Mouse (Mus musculus) CH12.LX (cell line): ENCODE measurements around the gene Hnrnpr. TPM values are rescaled to one million over a fixed set of nuclear protein-coding genes. Genes with fewer than 3 reads are reported as not detected.

ENCODE experiments used
- DNase-seq: peaks from one replicate; pipeline ENCODE4 v3.0.0-alpha.2; 2013; ENCODE audit errors: extremely low read depth
- H3K27ac ChIP-seq: 2 replicates; pipeline ENCODE4 v1.5.1; 2012; ENCODE audit warnings: low read depth, mild to moderate bottlenecking, control low read depth, moderate library complexity; ENCODE audit not compliant: insufficient read depth
- H3K27me3 ChIP-seq: replicated peaks from 2 replicates; pipeline ENCODE3; 2012; ENCODE audit warnings: inconsistent platforms
- H3K36me3 ChIP-seq, 2 experiments: replicated peaks in 1 of 2; 2 replicates each; pipeline versions ENCODE3 to v1.6.1; 2012; ENCODE audit warnings: inconsistent platforms in 1 of 2, low read length in 1 of 2, mild to moderate bottlenecking in 1 of 2, mixed read lengths in 1 of 2, moderate library complexity in 1 of 2; ENCODE audit not compliant: control insufficient read depth in 1 of 2, insufficient read depth in 1 of 2
- H3K4me1 ChIP-seq, 2 experiments: 2 replicates each; pipeline ENCODE4 v1.6.1; 2012; ENCODE audit warnings: inconsistent platforms in 1 of 2, moderate library complexity in 1 of 2; ENCODE audit not compliant: insufficient read depth in 2 of 2, control insufficient read depth in 1 of 2
- H3K4me2 ChIP-seq: 2 replicates; pipeline ENCODE4 v1.6.1; 2012; ENCODE audit warnings: low read depth, mild to moderate bottlenecking, control low read depth; ENCODE audit not compliant: poor library complexity, insufficient read depth, severe bottlenecking
- H3K4me3 ChIP-seq, 3 experiments: fragments of 150-350 bp in 1 of 3; sonication (generic) in 1 of 3; replicated peaks in 1 of 3; 2 replicates each; pipeline versions ENCODE3 to v1.5.1; 2011 to 2012; ENCODE audit warnings: low read depth in 2 of 3, low read length in 2 of 3, mild to moderate bottlenecking in 2 of 3, moderate library complexity in 2 of 3, control low read depth in 1 of 3, improper control_type of control experiment in 1 of 3, inconsistent platforms in 1 of 3, mixed read lengths in 1 of 3; ENCODE audit not compliant: poor library complexity in 1 of 3
- H3K79me2 ChIP-seq: replicated peaks from 2 replicates; pipeline ENCODE4 v1.6.1; 2012; ENCODE audit warnings: mild to moderate bottlenecking, moderate library complexity; ENCODE audit not compliant: control insufficient read depth, poor library complexity, insufficient read depth, severe bottlenecking; ENCODE audit errors: extremely low read depth
- H3K9ac ChIP-seq: 2 replicates; pipeline ENCODE4 v1.6.1; 2012; ENCODE audit warnings: low read depth, mild to moderate bottlenecking, control low read depth, moderate library complexity; ENCODE audit not compliant: insufficient read depth
- H3K9me3 ChIP-seq: replicated peaks from 2 replicates; pipeline ENCODE3; 2012; ENCODE audit warnings: low read length, inconsistent platforms, mixed read lengths
- IRF4 ChIP-seq: IDR thresholded peaks from 2 replicates; pipeline ENCODE4 v1.6.1; 2014; ENCODE audit warnings: low read depth, mild to moderate bottlenecking, inconsistent platforms, low read length, improper control_type of control experiment
- JUN ChIP-seq: IDR thresholded peaks from 2 replicates; pipeline ENCODE4 v1.6.1; 2011; ENCODE audit warnings: low read depth, mild to moderate bottlenecking, low read length, improper control_type of control experiment, moderate library complexity; ENCODE audit not compliant: insufficient read depth
- JUND ChIP-seq: conservative IDR thresholded peaks from 2 replicates; pipeline ENCODE4 v1.6.1; 2011; ENCODE audit warnings: low read depth, low read length, improper control_type of control experiment
- MAX ChIP-seq: IDR thresholded peaks from 2 replicates; pipeline ENCODE4 v1.6.1; 2011; ENCODE audit warnings: low read length, improper control_type of control experiment
- MEF2A ChIP-seq: IDR thresholded peaks from 2 replicates; pipeline ENCODE4 v1.6.1; 2014; ENCODE audit warnings: low read depth, mild to moderate bottlenecking, inconsistent platforms, low read length, improper control_type of control experiment, borderline replicate concordance
- MYC ChIP-seq: IDR thresholded peaks from 2 replicates; pipeline ENCODE4 v1.6.1; 2011; ENCODE audit warnings: low read depth, mild to moderate bottlenecking, improper control_type of control experiment, low read length
- NRF1 ChIP-seq: IDR thresholded peaks from 2 replicates; pipeline ENCODE4 v1.6.1; 2014; ENCODE audit warnings: low read depth, mild to moderate bottlenecking, inconsistent platforms, low read length, improper control_type of control experiment, moderate library complexity
- PAX5 ChIP-seq: IDR thresholded peaks from 2 replicates; pipeline ENCODE4 v1.6.1; 2012; ENCODE audit warnings: low read length, inconsistent platforms, mixed read lengths
- POLR2AphosphoS2 ChIP-seq: IDR thresholded peaks from 2 replicates; pipeline ENCODE4 v1.6.1; 2011; ENCODE audit warnings: low read depth, low read length, improper control_type of control experiment
- RCOR1 ChIP-seq: conservative IDR thresholded peaks from 2 replicates; pipeline ENCODE4 v1.6.1; 2012; ENCODE audit warnings: low read depth, mild to moderate bottlenecking, inconsistent platforms, low read length, improper control_type of control experiment
- SMC3 ChIP-seq: IDR thresholded peaks from 2 replicates; pipeline ENCODE4 v1.6.1; 2011; ENCODE audit warnings: low read depth, low read length, improper control_type of control experiment
- TBP ChIP-seq: conservative IDR thresholded peaks from 2 replicates; pipeline ENCODE4 v1.6.1; 2011; ENCODE audit warnings: low read depth, low read length, improper control_type of control experiment
- TCF12 ChIP-seq: IDR thresholded peaks from 2 replicates; pipeline ENCODE4 v1.6.1; 2014; ENCODE audit warnings: low read depth, mild to moderate bottlenecking, inconsistent platforms, low read length, improper control_type of control experiment
- UBTF ChIP-seq: IDR thresholded peaks from 2 replicates; pipeline ENCODE4 v1.6.1; 2012; ENCODE audit warnings: low read depth, mild to moderate bottlenecking, inconsistent platforms, low read length, improper control_type of control experiment, moderate library complexity
- USF1 ChIP-seq: IDR thresholded peaks from 2 replicates; pipeline ENCODE4 v1.6.1; 2014; ENCODE audit warnings: low read depth, mild to moderate bottlenecking, inconsistent platforms, low read length, improper control_type of control experiment
- USF2 ChIP-seq: conservative IDR thresholded peaks from 2 replicates; pipeline ENCODE4 v1.6.1; 2011; ENCODE audit warnings: low read depth, low read length, improper control_type of control experiment
- ZC3H11A ChIP-seq: IDR thresholded peaks from 2 replicates; pipeline ENCODE4 v1.6.1; 2012; ENCODE audit warnings: low read depth, mild to moderate bottlenecking, inconsistent platforms, low read length, improper control_type of control experiment
- ZMIZ1 ChIP-seq: IDR thresholded peaks from 2 replicates; pipeline ENCODE4 v1.6.1; 2012; ENCODE audit warnings: low read depth, mild to moderate bottlenecking, inconsistent platforms, low read length, improper control_type of control experiment
- dilution Hi-C: fragments of 300-500 bp; cut with MboI; formaldehyde crosslinking; loops from 2 replicates; pipeline ENCODE4 v1.14.3; 2020; ENCODE audit warnings: low sequenced_read_pairs; ENCODE audit not compliant: extremely low pct_unique_long_range_greater_than_20kb, extremely low pct_ligation_motif_present
- in situ Hi-C: fragments of 300-500 bp; cut with MboI; formaldehyde crosslinking; loops from 3 replicates; pipeline ENCODE4 v1.14.3; 2019; ENCODE audit warnings: low sequenced_read_pairs, low pct_ligation_motif_present, low pct_unique_long_range_greater_than_20kb, mixed read lengths
- polyA plus RNA-seq: library from polyadenylated mRNA; unstranded; fragments of >175 nt; gene quantifications from 2 replicates; pipeline ENCODE4 v1.2.1, GENCODE M21; 2012; ENCODE audit warnings: low read depth; ENCODE audit not compliant: insufficient read length
- total RNA-seq, 2 experiments: library from RNA; depleted of rRNA; stranded (reverse); fragments of 300-350 nt in 1 of 2; fragments of >200 nt in 1 of 2; gene quantifications; 2 replicates each; pipeline ENCODE4 v1.2.3; 2012 to 2014

The Hnrnpr gene
- total and polyA plus RNA-seq, 3 experiments: 65.6 to 130 (median 117) TPM

DNA sequence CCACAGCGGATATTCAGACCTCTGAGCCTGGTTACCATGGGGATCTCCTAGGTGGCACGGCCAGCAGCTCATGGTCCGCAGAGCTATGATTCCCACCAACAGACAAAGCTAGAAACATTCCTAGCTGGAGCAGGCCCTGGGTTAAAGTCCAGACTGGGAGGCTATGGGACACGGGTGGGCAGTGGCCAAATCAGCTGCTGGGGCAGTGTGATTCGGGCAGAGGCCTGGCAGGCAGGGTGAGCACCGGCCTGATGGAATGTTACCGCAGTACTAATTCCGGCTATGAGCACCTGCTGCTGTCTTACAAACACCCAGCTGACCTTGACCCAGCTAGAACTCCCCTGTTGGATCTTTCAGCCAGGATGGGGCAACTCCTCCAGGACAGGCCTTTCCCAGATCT, 40.1 kb upstream of the Hnrnpr start:
- Histone ChIP-seq H3K4me3 (no peak overlapping the region), H3K9ac (no peak overlapping the region), H3K4me1 (peaks cover 0 to 5% of the 10 kb centered on the region in 2 experiments; a peak in 2 of 4 replicates), H3K9me3 (peaks cover 13% of the 10 kb centered on the region), H3K4me2 (no peak overlapping the region), H3K36me3 (no peaks in the 10 kb centered on the region), H3K79me2 (no peaks in the 10 kb centered on the region), H3K27ac (no peak overlapping the region), H3K27me3 (peaks cover 53% of the 10 kb centered on the region)
- in situ Hi-C loops (loop anchor here (5.0 kb wide), 1 partner anchor 42 kb away; the partner anchor contains the start of gene Hnrnpr), dilution Hi-C loops (no loop called here)
- no peak for DNase-seq
- no peak for TF ChIP-seq NRF1
- no peak for TF ChIP-seq ZMIZ1
- TF ChIP-seq IRF4: no peak
- no peak for TF ChIP-seq RCOR1
- no peak for TF ChIP-seq UBTF
- no peak for TF ChIP-seq MYC
- no peak for TF ChIP-seq TCF12
- TF ChIP-seq ZC3H11A: no peak
- TF ChIP-seq JUND: no peak
- TF ChIP-seq MEF2A: no peak

DNA sequence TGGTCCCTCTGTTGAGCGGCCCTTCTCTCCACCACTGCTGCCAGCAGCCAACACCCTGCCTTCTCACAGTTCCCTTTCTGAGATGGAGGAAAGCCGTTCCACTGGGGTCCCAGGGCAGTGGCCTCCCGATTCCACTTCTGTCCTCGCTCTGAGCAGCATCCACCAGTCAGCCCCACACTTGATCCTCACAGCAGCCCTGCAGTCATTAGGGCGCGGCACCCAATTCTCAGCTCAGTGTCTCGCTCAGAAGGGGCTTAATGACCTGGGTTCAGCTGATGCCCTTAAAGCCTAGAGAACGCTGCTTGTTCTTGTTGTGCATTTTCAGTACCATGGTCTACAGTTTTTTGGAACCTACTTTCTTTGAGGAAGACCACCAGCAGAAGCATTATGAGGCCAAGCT, 29.6 kb upstream of the Hnrnpr start:
- Histone ChIP-seq H3K36me3 (no peaks in the 10 kb centered on the region), H3K27ac (no peak overlapping the region), H3K9ac (no peak overlapping the region), H3K4me2 (no peak overlapping the region), H3K9me3 (no peaks in the 10 kb centered on the region), H3K4me1 (peaks cover 0 to 7% of the 10 kb centered on the region in 2 experiments; a peak in 2 of 4 replicates), H3K79me2 (no peaks in the 10 kb centered on the region), H3K27me3 (peaks cover 37% of the 10 kb centered on the region), H3K4me3 (no peak overlapping the region)
- no peak for DNase-seq
- in situ Hi-C loops: no loop called here
- TF ChIP-seq PAX5: no peak
- TF ChIP-seq TBP: no peak
- TF ChIP-seq USF2: no peak
- TF ChIP-seq MAX: no peak
- no peak for TF ChIP-seq MYC
- TF ChIP-seq SMC3: no peak
- no peak for TF ChIP-seq ZMIZ1
- TF ChIP-seq MEF2A: no peak
- TF ChIP-seq USF1: no peak
- no peak for TF ChIP-seq JUND
- TF ChIP-seq NRF1: no peak
- TF ChIP-seq JUN: no peak
- no peak for TF ChIP-seq TCF12
- TF ChIP-seq POLR2AphosphoS2: no peak
- no peak for TF ChIP-seq IRF4
- dilution Hi-C loops: no loop called here
